Mouse (Mus musculus): Measurements from ENCODE around the gene Sec22b.

Gene Sec22b

GRCm38 (mm10) chr3:97900516-97901490 is at the start of gene Sec22b:
Gene Sec22b (plus strand): TSS chr3:97901190.
- DNase-seq: peak; percentile 87

GRCm38 (mm10) chr3:97851803-97852202 is 49.2 kb upstream of the Sec22b start:
- no peak for DNase-seq

GRCm38 (mm10) chr3:97854575-97855384 is 46.2 kb upstream of the Sec22b start:
- DNase-seq: peak; percentile 58

GRCm38 (mm10) chr3:97859400-97859799 is 41.6 kb upstream of the Sec22b start:
- no peak for DNase-seq

- DNase-seq: no peak
These were observed 40.1 kb upstream of the Sec22b start for GRCm38 (mm10) chr3:97860820-97861451.

GRCm38 (mm10) chr3:97866696-97867095 is 34.3 kb upstream of the Sec22b start:
- DNase-seq: no peak

GRCm38 (mm10) chr3:97867221-97868023 is 33.6 kb upstream of the Sec22b start:
- DNase-seq: no peak

- DNase-seq: peak; percentile 57
These were observed 32.8 kb upstream of the Sec22b start for GRCm38 (mm10) chr3:97868024-97868689.

- no peak for DNase-seq
These were observed 32.3 kb upstream of the Sec22b start for GRCm38 (mm10) chr3:97868733-97869132.

- no peak for DNase-seq
These were observed 31.3 kb upstream of the Sec22b start for GRCm38 (mm10) chr3:97869730-97870129.

GRCm38 (mm10) chr3:97874777-97875176 is 26.2 kb upstream of the Sec22b start:
- DNase-seq: no peak

GRCm38 (mm10) chr3:97876259-97876658 is 24.7 kb upstream of the Sec22b start:
- no peak for DNase-seq

- peak; percentile 49 for DNase-seq
These were observed 21.8 kb upstream of the Sec22b start for GRCm38 (mm10) chr3:97879222-97879621.

- no peak for DNase-seq
These were observed 19.4 kb upstream of the Sec22b start for GRCm38 (mm10) chr3:97881576-97881975.

GRCm38 (mm10) chr3:97887785-97888167 is 13.2 kb upstream of the Sec22b start:
- DNase-seq: peak; percentile 41

- peak; percentile 86 for DNase-seq
These were observed 12.7 kb upstream of the Sec22b start, which contains the start of gene Pde4dip for GRCm38 (mm10) chr3:97888168-97888901. Gene Pde4dip (minus strand): TSS chr3:97888707.

- no peak for DNase-seq
These were observed 10.8 kb upstream of the Sec22b start for GRCm38 (mm10) chr3:97890205-97890604.

- DNase-seq: no peak
These were observed 6.3 kb upstream of the Sec22b start for GRCm38 (mm10) chr3:97894695-97895094.

GRCm38 (mm10) chr3:97898381-97898780 is 2.6 kb upstream of the Sec22b start:
- DNase-seq: no peak

GRCm38 (mm10) chr3:97901586-97901985 is 596 bp downstream of the Sec22b start:
- DNase-seq: no peak

- DNase-seq: no peak
These were observed 8.7 kb downstream of the Sec22b start for GRCm38 (mm10) chr3:97909737-97910136.

All from cerebellum, adult 11 months (tissue).